Mouse (Mus musculus) monocyte, adult 5-6 weeks (primary cell): ENCODE data around the gene Foxc2. TPM values are rescaled to one million over a fixed set of nuclear protein-coding genes. Genes with fewer than 3 reads are reported as not detected.
"Not testable (repeated sequence)": the region's sequence is repeated elsewhere in the genome, so short reads cannot be mapped to it uniquely, and the experiment has no call there.

Experiments used
- ATAC-seq: fragments of 153-309, 156-312 bp; replicated peaks from 2 replicates; pipeline ENCODE4 v1.8.0; 2017; ENCODE audit warnings: mild to moderate bottlenecking; ENCODE audit not compliant: low TSS enrichment, insufficient number of reproducible peaks, severe bottlenecking, poor library complexity, low FRiP score
- total RNA-seq: library from RNA; stranded (forward); fragments of 200-1000, 200-491, 200-594 nt; gene quantifications from 3 replicates; pipeline ENCODE4 v1.2.3, GENCODE M21; 2017

The Foxc2 gene
- total RNA-seq, 1 experiment from 2014 or later = not detected

- ATAC-seq = no peak
Observed at GRCm38 (mm10) chr8:121128531-121129264, 12.7 kb downstream of the Foxc2 start.

DNA sequence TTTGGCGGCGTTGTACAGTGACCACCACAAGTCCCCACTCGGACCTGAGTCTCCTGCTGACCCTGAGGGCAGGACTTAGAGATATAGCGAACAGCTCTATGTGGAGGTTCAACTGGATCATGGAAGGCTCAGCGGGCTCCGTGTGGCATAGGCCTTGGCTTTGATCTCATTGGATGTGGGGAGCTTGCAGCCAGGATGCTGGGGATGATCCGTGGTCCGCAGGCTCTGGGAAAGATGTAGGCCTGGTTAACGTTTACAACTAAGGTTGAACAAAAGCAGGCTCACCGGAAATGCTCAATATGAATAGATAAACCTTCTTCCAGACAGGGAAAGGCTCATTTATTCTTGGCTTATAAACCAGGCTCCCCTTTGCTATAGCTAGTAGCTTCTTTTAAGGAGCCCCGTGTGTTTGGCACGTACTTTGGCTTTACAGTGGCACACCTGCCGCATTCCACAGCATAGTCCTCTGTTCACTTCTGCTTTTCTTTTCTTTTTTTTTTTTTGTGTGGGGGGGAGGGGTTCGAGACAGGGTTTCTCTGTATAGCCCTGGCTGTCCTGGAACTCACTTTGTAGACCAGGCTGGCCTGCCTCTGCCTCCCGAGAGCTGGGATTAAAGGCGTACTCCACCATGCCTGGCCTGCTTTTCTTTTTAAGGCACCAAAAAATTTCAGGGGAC lies 13.4 kb downstream of the Foxc2 start:
- no peak for ATAC-seq

DNA sequence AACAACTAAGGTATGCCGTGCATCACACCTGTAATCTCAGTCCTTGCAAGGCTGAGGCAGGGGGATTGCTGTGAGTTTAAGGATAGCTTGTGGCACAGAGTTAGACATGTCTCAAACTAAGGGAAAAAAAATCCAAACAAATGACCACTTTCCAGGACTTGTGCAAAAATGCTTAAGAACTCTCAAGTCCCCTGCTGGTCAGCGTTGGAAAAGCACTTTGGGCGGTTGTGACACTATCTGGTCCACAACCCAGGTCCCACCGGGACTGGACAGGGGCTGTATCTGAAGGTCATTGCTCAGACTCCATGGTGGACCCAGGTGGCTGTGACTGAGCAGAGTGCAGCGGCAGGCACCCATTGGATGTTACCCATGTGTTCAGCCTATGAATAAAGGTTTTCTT lies 14.6 kb downstream of the Foxc2 start:
- no peak for ATAC-seq

- ATAC-seq = no peak
Observed at GRCm38 (mm10) chr8:121132961-121133513, 17.1 kb downstream of the Foxc2 start.

DNA sequence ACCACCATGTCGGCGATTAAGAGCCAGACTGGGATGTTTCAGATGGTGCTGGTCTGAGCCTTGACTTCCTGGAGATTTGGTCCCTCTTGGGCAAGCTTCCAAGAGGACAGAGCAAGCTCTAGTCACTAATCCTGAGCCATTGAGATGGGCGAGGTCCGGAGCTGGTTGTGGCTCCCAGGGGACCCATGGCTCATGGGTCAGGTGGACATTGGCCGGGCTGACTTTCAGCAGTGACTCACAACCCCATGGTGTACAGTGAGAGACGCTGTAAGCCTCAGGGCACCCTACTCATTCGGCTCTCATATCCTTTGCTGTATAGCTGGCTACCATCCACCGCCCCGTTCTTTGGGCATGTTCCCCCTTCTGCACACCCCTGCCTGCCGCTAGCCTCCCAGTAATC lies 18.1 kb downstream of the Foxc2 start:
- no peak for ATAC-seq

GRCm38 (mm10) chr8:121134512-121134911 lies 18.5 kb downstream of the Foxc2 start:
- ATAC-seq = no peak

DNA sequence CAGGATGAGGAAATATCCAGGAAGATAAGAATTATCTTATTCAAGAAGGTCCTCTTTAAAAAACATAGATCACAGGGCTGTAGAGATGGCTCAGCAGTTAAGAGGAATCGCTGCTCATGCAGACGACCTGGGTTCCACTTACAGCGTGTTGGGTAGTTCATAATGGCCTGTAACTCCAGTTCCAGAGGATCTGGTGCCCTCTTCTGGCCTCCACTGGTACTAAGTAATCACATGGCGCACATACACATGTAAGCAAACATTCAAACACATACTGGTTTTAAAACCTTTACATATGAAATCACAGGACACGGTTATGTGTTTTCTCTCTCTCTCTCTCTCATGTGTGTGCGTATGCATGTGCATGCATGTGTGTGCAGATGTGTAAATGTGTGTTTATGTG lies 20.9 kb downstream of the Foxc2 start:
- ATAC-seq = no peak

- ATAC-seq = not testable (repeated sequence)
Observed at GRCm38 (mm10) chr8:121145457-121146134, 29.6 kb downstream of the Foxc2 start.

GRCm38 (mm10) chr8:121148573-121149083 lies 32.7 kb downstream of the Foxc2 start:
- no peak for ATAC-seq

DNA sequence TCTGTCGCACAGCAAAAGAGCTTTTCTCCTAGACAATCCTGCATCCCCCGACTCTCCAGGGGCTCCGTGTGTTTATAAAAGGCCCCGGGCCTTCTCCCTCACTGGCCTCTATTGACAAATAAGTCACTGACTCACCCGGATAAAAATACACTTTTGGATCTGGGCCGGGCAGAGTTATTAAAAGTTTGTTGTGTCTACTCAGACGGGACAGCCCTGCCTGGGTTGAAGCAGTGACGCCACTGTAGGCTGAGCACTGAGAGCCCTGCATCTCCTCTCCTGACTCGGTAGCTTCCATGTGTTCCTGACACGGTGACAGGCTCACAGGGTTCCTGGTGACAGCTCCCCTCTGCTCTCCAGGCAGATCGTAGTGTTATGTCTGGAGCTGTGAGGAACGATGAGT lies 36.4 kb downstream of the Foxc2 start:
- no peak for ATAC-seq

DNA sequence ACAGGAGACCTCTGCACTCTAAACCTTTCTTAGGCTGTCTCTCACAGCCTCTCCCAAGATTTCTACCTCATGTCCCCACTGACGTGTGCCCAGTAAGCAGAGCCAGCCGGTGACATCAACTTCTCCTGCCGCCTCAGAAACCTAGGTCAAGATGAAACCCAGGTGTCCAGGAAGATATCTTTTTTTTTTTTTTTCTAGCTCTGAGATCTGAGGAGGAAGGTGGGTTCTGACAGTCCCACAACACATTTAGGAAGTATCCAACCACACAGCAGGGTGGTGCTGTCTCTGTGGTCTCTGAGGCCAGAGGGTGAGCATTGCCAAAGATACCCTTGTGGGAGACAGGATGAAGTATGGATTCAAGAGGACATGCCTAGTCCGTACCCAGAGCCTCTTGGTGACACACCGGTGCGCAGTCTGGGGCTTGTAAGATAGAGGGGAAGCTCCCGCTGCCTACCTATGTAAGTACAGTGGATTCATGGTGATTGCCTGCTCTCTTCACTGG lies 41.1 kb downstream of the Foxc2 start:
- no peak for ATAC-seq

GRCm38 (mm10) chr8:121158812-121159211 lies 42.8 kb downstream of the Foxc2 start:
- ATAC-seq = no peak

- no peak for ATAC-seq
Observed at GRCm38 (mm10) chr8:121161437-121161836, 45.5 kb downstream of the Foxc2 start.

- no peak for ATAC-seq
Observed at GRCm38 (mm10) chr8:121162413-121162812, 46.4 kb downstream of the Foxc2 start.

- ATAC-seq = no peak
Observed at GRCm38 (mm10) chr8:121162906-121163695, 47.1 kb downstream of the Foxc2 start.

- no peak for ATAC-seq
Observed at GRCm38 (mm10) chr8:121164017-121164469, 48.1 kb downstream of the Foxc2 start.

DNA sequence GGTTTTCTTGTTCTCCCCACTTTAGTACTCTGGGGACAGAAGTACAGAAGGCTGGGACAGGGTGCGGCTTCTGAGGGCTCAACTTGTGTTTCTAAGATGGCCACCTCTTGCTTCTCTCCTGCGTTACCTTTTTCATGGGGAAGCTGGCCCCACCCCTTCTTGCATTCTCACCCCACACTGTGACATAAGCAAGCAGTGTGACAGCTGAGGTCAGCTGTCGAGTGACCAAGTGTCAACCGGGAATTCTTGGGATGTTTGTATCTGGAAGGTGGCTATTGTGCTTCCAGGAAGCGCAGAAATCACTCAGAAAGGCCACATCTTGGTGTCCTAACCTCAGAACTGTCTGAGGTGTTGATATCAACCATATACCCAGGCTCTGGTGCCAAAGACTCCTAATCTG lies 52.1 kb downstream of the Foxc2 start:
- no peak for ATAC-seq
